Mouse (Mus musculus) lung, postnatal 0 days (tissue): ENCODE results near the gene Otoa. TPM values are rescaled to one million over a fixed set of nuclear protein-coding genes. Genes with fewer than 3 reads are reported as not detected.
A peak's percentile ranks its signal among the peaks of the same experiment; 100 is the strongest.

Source experiments
- ATAC-seq: fragments of 200-750 bp; cut with Nextera tagmentation; 2 replicates; pipeline ENCODE4 v1.8.0; 2017; ENCODE audit warnings: moderate library complexity
- DNase-seq: peaks from one replicate; pipeline ENCODE4 v3.0.0-alpha.2; 2016; ENCODE audit warnings: low spot score
- H3K27ac ChIP-seq: fragments of 300-500 bp; sonication (generic); 2 replicates; pipeline ENCODE4 v1.5.1; 2014; ENCODE audit warnings: antibody characterized with exemption, mild to moderate bottlenecking, low read length, mixed read lengths
- H3K27me3 ChIP-seq: fragments of 300-500 bp; sonication (generic); replicated peaks from 2 replicates; pipeline ENCODE4 v1.6.1; 2014; ENCODE audit warnings: low read length, mixed read lengths; ENCODE audit not compliant: insufficient read depth
- H3K36me3 ChIP-seq: fragments of 300-500 bp; sonication (generic); 2 replicates; pipeline ENCODE4 v1.6.1; 2014; ENCODE audit warnings: low read length, mixed read lengths; ENCODE audit not compliant: insufficient read depth
- H3K4me1 ChIP-seq: fragments of 300-500 bp; sonication (generic); 2 replicates; pipeline ENCODE4 v1.6.1; 2014; ENCODE audit warnings: antibody characterized with exemption, low read depth, low read length, mixed read lengths; ENCODE audit not compliant: insufficient read depth
- H3K4me2 ChIP-seq: fragments of 300-500 bp; sonication (generic); replicated peaks from 2 replicates; pipeline ENCODE4 v1.6.1; 2014; ENCODE audit warnings: low read depth, mild to moderate bottlenecking, low read length, moderate library complexity, mixed read lengths
- H3K4me3 ChIP-seq: fragments of 300-500 bp; sonication (generic); 2 replicates; pipeline ENCODE4 v1.5.1; 2014; ENCODE audit warnings: low read depth, low read length
- H3K9ac ChIP-seq: fragments of 300-500 bp; sonication (generic); replicated peaks from 2 replicates; pipeline ENCODE4 v1.6.1; 2014; ENCODE audit warnings: low read depth, mild to moderate bottlenecking
- H3K9me3 ChIP-seq: fragments of 300-500 bp; sonication (generic); 2 replicates; pipeline ENCODE4 v1.6.1; 2016; ENCODE audit warnings: low read length, mixed read lengths
- CTCF ChIP-seq: IDR thresholded peaks from 2 replicates; pipeline ENCODE4 v1.5.1; 2016; ENCODE audit warnings: antibody characterized with exemption, mild to moderate bottlenecking
- EP300 ChIP-seq: IDR thresholded peaks from 2 replicates; pipeline ENCODE4 v1.6.1; 2016; ENCODE audit warnings: antibody characterized with exemption, mild to moderate bottlenecking, control low read depth
- WGBS: fragments of 180-500 bp; shearing (Covaris S2); extraction: QIAGEN DNeasy Blood & Tissue Kit; methylation state at CpG from one replicate; pipeline ENCODE4 v1.1.7; 2014; 5-methylcytosine and 5-hydroxymethylcytosine counted together
- polyA plus RNA-seq: library from polyadenylated mRNA; unstranded; fragments of >200 nt; fragmentation: Nextera tagmentation; extraction: Ambion mirVana; gene quantifications from 2 replicates; pipeline ENCODE4 v1.2.1, GENCODE M21; 2015

The Otoa gene
- polyA plus RNA-seq, 1 experiment from 2014 or later: 0.04 TPM

DNA sequence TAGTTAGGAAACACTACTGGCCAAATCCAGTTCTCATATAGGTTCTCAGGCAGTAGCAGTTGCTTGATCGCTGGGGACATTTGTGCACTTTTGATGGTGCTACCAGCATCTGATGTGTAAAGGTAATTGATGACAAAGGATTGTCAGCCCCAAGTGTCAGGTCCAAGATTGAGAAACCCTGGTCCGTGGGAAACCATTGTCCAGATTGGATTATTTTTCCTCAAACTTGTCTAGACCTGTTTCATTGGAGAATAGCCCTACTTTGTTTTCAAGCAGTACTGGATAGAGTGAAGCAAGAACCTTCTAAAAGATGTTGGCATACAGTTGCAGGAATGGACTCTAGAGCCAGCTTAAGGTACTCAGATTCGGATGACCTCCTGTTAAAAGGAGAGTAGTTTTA is 38.4 kb upstream of the Otoa start:
- Histone ChIP-seq H3K4me1 (peaks cover 11% of the 10 kb centered on the region; the same call in 1 of the 2 replicates), H3K4me2 (no peak overlapping the region), H3K27me3 (no peaks in the 10 kb centered on the region), H3K27ac (no peak overlapping the region), H3K4me3 (no peak overlapping the region), H3K9ac (no peak overlapping the region), H3K9me3 (no peaks in the 10 kb centered on the region), H3K36me3 (no peaks in the 10 kb centered on the region)
- no peak for DNase-seq
- 82% methylated on average over 3 of the region's 3 CpGs for WGBS
- TF ChIP-seq CTCF (no peak), EP300 (no peak)
- ATAC-seq: no peak

DNA sequence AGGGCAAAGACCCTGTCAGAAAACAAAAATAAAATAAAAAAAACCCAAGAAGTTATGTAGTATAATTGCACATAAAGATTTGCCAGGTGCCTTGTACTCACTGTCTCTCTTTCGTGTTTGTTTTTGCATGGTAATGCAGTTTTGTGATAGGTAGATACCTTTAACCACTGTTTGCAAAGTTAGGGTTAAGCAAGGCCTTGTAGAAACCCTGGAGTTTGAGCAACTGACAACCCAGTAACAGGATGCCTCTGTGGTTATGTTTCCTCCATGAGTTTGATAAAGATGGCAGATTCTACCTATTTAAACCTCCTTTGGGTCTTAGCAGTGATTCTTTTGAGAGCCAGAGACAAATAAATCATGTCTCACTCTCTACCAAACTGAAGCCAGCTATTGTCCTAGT is 37.9 kb upstream of the Otoa start:
- no peak overlapping the region for H3K9ac ChIP-seq
- no peak overlapping the region for H3K27ac ChIP-seq
- 85% methylated on average over 1 of the region's 1 CpGs for WGBS
- no peak for DNase-seq
- H3K4me2 ChIP-seq: no peak overlapping the region
- H3K36me3 ChIP-seq: no peaks in the 10 kb centered on the region
- no peaks in the 10 kb centered on the region for H3K9me3 ChIP-seq
- ATAC-seq: no peak
- no peak overlapping the region for H3K4me3 ChIP-seq
- H3K27me3 ChIP-seq: no peaks in the 10 kb centered on the region
- TF ChIP-seq CTCF: no peak
- TF ChIP-seq EP300: no peak
- peaks cover 11% of the 10 kb centered on the region; the same call in 1 of the 2 replicates for H3K4me1 ChIP-seq

DNA sequence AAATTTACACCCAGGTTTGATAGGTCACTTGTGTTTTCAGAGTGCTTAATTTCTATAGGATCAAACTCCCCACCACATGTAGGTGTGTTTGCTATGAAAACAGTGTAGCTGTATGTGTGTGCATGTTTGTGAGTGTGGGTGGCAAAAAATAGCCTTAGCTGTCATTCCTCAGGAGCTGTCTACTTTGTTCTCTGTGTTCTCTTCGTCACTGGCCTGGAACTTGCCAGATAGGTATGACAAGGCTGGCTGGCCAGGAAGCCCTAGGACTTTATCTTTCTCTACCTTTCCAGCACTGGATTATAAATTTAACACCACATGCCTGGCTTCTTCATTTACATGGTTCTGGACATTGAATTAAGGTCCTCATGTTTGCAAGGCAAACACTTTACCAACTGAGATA is 37.2 kb upstream of the Otoa start:
- DNase-seq: no peak
- Histone ChIP-seq H3K27me3 (no peaks in the 10 kb centered on the region), H3K36me3 (no peaks in the 10 kb centered on the region), H3K4me2 (no peak overlapping the region), H3K4me1 (peaks cover 11% of the 10 kb centered on the region; the same call in 1 of the 2 replicates), H3K27ac (no peak overlapping the region), H3K9me3 (no peaks in the 10 kb centered on the region), H3K9ac (no peak overlapping the region), H3K4me3 (no peak overlapping the region)
- WGBS: 85% methylated on average over 1 of the region's 1 CpGs
- no peak for TF ChIP-seq CTCF
- no peak for TF ChIP-seq EP300
- no peak for ATAC-seq

DNA sequence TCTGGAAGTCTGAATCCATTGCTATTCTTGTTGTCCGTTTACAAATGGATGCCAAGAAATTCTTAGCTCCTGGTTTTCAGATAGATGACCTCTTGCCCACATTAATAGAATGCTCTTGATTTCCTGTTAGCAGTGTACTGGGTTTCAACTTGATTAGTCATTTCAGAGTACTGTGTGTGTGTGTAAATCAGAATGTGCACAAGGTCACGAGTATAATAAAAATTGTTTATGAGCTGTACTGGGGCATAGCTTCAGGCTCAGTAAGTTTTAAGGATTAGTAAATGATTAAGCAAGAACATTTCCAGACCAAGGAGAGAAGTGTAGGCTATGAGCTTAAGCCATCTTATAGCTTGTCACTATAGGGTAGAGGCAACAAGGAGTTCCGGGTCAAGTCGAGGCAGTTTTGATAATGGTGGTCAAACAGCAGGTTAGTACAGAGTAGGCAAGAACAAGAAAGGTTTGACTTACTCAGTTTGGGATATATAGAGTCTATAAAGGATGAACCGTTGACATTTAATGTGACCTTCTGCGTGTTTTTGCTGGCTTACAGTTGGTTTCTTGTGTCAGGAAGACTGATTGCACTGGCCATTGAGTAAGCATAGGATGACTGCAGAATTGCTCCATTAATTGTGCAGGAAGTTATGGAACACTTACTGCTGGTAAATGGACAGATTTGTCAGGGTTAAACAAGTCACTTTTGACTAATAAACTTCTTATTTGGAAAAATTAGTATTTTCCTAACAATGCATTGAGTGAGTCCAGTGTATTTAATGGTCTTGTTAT is 35.6 kb upstream of the Otoa start:
- Histone ChIP-seq H3K4me1 (peaks cover 11% of the 10 kb centered on the region; the same call in 1 of the 2 replicates), H3K27me3 (no peaks in the 10 kb centered on the region), H3K4me3 (no peak overlapping the region), H3K36me3 (no peaks in the 10 kb centered on the region), H3K4me2 (no peak overlapping the region), H3K9me3 (no peaks in the 10 kb centered on the region), H3K27ac (no peak overlapping the region), H3K9ac (no peak overlapping the region)
- ATAC-seq (no peak; the same call in 1 of the 2 replicates), DNase-seq (peak; percentile 29)
- TF ChIP-seq CTCF (no peak), EP300 (no peak)
- WGBS: 69% methylated on average over 6 of the region's 6 CpGs

DNA sequence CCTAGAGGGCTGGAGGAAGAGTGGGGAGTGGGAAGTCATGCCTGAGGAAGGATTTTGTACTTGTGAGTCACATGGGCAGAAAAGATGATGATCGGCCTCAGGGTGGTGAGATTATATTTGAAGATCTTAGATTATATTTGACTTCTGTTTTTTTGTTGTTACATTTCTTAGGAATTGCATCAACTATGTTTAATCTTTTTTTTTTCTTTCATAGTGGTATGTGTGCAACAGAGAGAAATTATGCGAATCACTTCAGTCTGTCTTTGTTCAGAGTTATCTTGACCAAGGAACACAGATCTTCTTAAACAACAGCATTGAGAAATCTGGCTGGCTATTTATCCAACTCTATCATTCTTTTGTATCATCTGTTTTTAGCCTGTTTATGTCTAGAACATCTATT is 33.8 kb upstream of the Otoa start:
- WGBS: 79% methylated on average over 2 of the region's 2 CpGs
- ATAC-seq: no peak

DNA sequence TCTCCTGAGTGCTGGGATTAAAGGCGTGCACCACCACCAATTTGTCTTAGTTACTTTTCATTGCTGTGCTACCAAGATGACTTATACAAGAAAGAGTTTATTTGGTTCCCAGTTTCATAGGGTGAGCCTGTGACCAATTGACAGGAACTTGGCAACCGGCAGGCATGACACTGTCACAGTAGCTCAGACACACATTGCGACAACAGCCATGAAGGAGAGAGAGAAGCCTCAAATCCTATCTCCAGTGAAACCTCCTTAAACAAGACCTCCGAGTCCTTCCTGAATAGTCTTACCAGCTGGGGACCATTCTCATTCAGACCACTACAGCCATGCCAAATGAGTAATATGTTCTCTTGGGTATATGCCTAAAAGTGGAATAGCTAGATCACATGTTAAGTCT is 28.4 kb upstream of the Otoa start:
- H3K9ac ChIP-seq: no peak overlapping the region
- peaks cover 3% of the 10 kb centered on the region; the same call in 1 of the 2 replicates for H3K36me3 ChIP-seq
- H3K27ac ChIP-seq: no peak overlapping the region
- H3K27me3 ChIP-seq: no peaks in the 10 kb centered on the region
- H3K9me3 ChIP-seq: no peaks in the 10 kb centered on the region
- TF ChIP-seq CTCF (no peak), EP300 (no peak)
- peak; percentile 79 for DNase-seq
- no peak overlapping the region for H3K4me3 ChIP-seq
- ATAC-seq: peak; percentile 88
- WGBS: 57% methylated on average over 4 of the region's 4 CpGs
- no peaks in the 10 kb centered on the region; the same call in 1 of the 2 replicates for H3K4me1 ChIP-seq
- no peak overlapping the region for H3K4me2 ChIP-seq

More for the DNA sequence above, 33.8 kb upstream of the Otoa start:
- Histone ChIP-seq H3K4me2 (no peak overlapping the region), H3K9ac (no peak overlapping the region), H3K9me3 (no peaks in the 10 kb centered on the region), H3K27ac (no peak overlapping the region), H3K4me3 (no peak overlapping the region), H3K27me3 (no peaks in the 10 kb centered on the region), H3K4me1 (peaks cover 7% of the 10 kb centered on the region), H3K36me3 (no peaks in the 10 kb centered on the region)
- TF ChIP-seq EP300: no peak
- TF ChIP-seq CTCF: no peak
- no peak for DNase-seq
